Mouse (Mus musculus): ENCODE measurements around the gene Ptprcap. TPM values are rescaled to one million over a fixed set of nuclear protein-coding genes. Genes with fewer than 3 reads are reported as not detected.
A peak's percentile ranks its signal among the peaks of the same experiment; 100 is the strongest.
"Not testable (repeated sequence)": the region's sequence is repeated elsewhere in the genome, so short reads cannot be mapped to it uniquely, and the experiment has no call there.

Ptprcap gene
- total RNA-seq, 2 experiments from 2014 or later = 1.3 to 1.8 TPM

DNA sequence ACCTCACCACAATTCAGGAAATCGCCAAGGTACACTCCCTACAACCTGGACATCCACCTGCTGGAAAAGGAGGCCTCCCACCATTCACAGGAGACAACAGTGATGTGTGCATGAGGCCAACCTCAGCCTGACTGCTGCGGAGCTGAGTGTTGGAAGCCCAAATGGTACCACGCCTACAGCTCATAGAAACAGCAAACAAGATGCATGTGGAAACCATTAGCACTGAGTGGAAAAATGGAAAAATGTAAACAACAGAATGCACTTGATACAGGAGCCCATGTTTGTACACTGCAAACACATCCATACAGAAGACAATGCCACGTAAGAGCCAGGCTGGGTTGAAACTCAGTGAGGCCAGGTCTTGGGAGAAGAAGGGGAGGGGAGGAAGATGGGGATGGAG lies 29.0 kb upstream of the Ptprcap start:
- intact Hi-C loops (cut with DNase I) = loop anchor here (2.0 kb wide), 1 partner anchor 38 kb away; the partner anchor contains the start of gene Rps6kb2
- no peak for DNase-seq (ENCODE audit: low spot score in 2 of 2)

GRCm38 (mm10) chr19:4125268-4125667 lies 28.1 kb upstream of the Ptprcap start:
- intact Hi-C loops (cut with DNase I) = loop anchor here (2.0 to 5.0 kb wide), 3 partner anchors 38 to 107 kb away; partner anchors contain the start of genes Pold4, Ppp1ca, Rps6kb2 and Tbc1d10c
- DNase-seq (ENCODE audit: low spot score in 2 of 2) = not testable (repeated sequence)

- DNase-seq (ENCODE audit: low spot score in 2 of 2) = peak; percentile 97
- intact Hi-C loops (cut with DNase I) = loop anchor here (2.0 to 5.0 kb wide), 3 partner anchors 37 to 106 kb away; partner anchors contain the start of genes Pold4, Ppp1ca, Rps6kb2 and Tbc1d10c
These were observed 27.4 kb upstream of the Ptprcap start, which contains the start of gene Aip for GRCm38 (mm10) chr19:4125741-4126696. Aip (minus strand) TSS chr19:4125858.

DNA sequence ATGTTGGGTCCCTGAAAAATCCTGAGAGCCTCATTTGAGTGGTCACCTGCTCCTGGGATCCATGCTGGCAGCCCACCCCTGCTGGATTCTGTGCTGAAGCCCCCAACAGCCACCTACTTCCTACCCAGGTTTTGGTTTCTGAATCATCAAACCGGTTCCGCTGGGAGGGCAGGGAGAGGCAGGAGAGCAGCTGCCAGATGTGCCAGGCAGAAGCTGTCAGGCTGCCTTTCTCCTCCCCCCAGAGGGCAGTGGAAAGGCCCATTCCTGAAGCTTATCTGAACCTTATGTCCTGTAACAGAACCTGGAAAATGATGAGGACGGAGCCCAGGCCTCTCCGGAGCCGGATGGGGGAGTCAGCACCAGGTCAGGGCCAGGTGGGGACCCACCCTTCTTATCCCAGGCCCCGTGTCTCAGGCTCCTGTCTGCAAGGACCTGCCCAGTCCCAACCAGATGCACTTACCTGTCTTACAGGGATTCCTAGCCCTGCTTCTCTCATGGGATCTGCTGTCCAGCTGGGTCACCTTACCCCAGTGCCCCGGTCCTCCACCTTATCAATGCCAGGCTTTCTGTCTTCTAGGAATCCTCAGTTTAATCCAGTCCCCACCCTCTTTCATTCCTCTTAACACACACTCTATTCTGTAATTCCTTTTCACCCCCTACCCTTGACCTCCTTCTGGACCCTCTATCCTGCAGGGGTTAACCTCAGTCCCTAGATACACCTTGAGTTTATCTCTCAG lies 26.5 kb upstream of the Ptprcap start:
- intact Hi-C loops (cut with DNase I) = loop anchor here (5.0 kb wide), 2 partner anchors 65 to 105 kb away; partner anchors contain the start of genes Pold4, Ppp1ca and Tbc1d10c
- DNase-seq (ENCODE audit: low spot score in 2 of 2) = peak; percentile 27 to 41

DNA sequence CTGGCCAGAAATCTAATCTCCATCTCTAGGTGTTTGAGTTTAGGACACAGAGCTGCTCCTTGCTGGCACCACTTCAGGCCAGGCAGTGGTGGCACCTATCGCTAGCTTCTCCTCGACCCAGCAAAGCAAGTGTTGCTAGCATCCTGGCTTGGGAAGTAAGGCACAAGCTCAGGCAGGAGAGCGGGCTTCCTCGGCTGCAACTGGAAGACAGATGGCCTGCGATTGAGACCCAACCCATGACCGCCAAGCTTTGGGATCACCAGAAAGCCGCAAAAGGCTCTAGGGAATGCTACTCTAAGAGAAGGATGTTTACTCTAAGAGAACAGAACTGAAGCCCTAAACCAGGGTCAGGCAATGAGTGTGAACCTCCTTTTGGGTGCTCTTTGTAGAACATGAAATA lies 23.9 kb upstream of the Ptprcap start:
- DNase-seq (ENCODE audit: low spot score in 2 of 2) = no peak
- intact Hi-C loops (cut with DNase I) = loop anchor here (5.0 kb wide), 2 partner anchors 63 to 103 kb away; partner anchors contain the start of genes Pold4, Ppp1ca and Tbc1d10c

- no peak for DNase-seq (ENCODE audit: low spot score in 2 of 2)
- intact Hi-C loops (cut with DNase I) = no loop called here
These were observed 23.3 kb upstream of the Ptprcap start for GRCm38 (mm10) chr19:4130106-4130505.

GRCm38 (mm10) chr19:4131075-4131474 lies 22.3 kb upstream of the Ptprcap start:
- DNase-seq (ENCODE audit: low spot score in 2 of 2) = no peak
- intact Hi-C loops (cut with DNase I) = no loop called here

DNA sequence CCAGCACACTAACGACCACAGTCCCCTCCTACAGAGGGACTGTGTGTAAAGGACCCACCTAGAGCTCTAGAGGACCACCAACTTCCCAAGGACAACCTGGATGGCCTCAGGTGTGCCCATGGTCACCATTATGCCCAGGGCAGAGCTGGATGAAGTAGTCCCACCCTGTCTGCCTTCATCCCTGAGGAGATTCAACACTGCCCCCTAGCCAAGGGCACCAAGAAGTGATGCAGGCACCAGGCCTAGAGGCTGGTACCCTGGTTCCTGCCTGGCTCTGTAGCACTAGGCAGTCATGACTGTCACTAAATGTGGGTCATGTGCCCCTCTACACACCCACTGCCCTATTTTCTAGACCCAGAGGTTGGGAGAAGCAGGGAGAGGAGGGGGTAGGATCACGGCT lies 21.6 kb upstream of the Ptprcap start:
- intact Hi-C loops (cut with DNase I) = no loop called here
- DNase-seq (ENCODE audit: low spot score in 2 of 2) = no peak

DNA sequence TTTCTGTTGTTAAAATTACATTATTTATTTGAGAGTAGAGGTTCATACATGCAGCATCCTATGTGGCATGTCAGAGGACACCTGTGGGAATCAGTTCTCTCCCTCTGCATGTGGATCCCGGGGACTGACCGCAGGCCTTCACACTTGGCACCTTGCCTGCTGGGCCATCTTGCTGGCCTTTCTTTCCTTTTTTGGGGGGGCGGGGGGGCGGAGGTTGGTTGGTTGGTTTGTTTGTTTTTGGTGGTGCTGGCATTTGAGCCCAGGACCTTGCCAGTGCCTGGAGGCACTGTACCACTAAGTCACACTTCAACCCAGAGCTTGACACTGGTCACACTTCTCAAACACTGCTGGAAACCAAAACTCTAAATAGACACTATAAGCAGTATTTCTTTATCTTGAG lies 19.1 kb upstream of the Ptprcap start:
- intact Hi-C loops (cut with DNase I) = no loop called here
- DNase-seq (ENCODE audit: low spot score in 2 of 2) = no peak

- DNase-seq (ENCODE audit: low spot score in 2 of 2); intact Hi-C loops (cut with DNase I): not testable (repeated sequence)
These were observed 18.0 kb upstream of the Ptprcap start for GRCm38 (mm10) chr19:4135229-4135962.

DNA sequence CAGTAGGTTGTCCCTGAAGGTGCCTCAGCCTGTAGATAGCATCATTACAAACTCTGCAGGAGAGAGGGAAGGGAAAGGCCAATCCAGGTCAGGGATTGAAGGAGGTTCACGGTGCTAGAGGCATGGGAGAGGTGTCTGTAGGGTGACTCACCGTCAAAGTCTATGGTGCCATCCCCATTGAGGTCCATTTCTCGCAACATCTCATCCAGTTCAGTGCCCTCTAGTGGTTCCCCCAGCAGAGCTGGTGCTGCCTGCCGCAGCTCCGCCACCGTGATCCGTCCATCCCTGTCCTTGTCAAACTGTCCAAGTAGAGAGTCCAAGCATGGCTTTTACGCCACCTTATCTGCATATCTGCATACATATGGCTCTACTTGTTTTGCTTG lies 17.4 kb upstream of the Ptprcap start:
- DNase-seq (ENCODE audit: low spot score in 2 of 2); intact Hi-C loops (cut with DNase I): not testable (repeated sequence)

- DNase-seq (ENCODE audit: low spot score in 2 of 2) = no peak
- intact Hi-C loops (cut with DNase I) = no loop called here
These were observed 16.9 kb upstream of the Ptprcap start for GRCm38 (mm10) chr19:4136463-4136862.

GRCm38 (mm10) chr19:4137913-4138312 lies 15.5 kb upstream of the Ptprcap start:
- DNase-seq (ENCODE audit: low spot score in 2 of 2) = no peak
- intact Hi-C loops (cut with DNase I) = no loop called here

DNA sequence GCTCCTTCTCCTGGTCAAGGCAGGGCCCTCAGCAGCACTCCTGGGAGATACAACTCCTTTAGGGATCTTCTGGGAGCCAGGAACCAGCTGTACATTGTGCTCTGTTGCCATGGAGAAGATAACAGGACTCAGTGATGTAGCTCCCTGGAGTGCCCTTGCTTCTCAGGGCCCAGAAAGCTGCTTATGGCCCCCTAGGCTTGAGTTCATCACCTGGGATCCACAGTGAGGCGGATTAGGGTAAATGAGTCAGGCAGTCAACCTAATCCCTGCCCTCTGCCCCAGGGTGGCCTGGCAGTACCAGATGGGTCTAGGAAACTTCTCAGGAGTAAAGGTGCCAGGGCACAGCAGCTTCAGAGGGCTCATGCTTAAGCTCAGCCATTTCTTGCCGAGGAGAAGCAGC lies 14.0 kb upstream of the Ptprcap start, which contains the start of gene Gpr152:
Gene Gpr152, plus strand, starts transcription at position 342 of the 400 bp plus-strand sequence.
- intact Hi-C loops (cut with DNase I) = no loop called here
- DNase-seq (ENCODE audit: low spot score in 2 of 2) = no peak

GRCm38 (mm10) chr19:4140147-4140546 lies 13.3 kb upstream of the Ptprcap start:
- intact Hi-C loops (cut with DNase I) = no loop called here
- DNase-seq (ENCODE audit: low spot score in 2 of 2) = no peak

- DNase-seq (ENCODE audit: low spot score in 2 of 2) = no peak
- intact Hi-C loops (cut with DNase I) = no loop called here
These were observed 10.8 kb upstream of the Ptprcap start for GRCm38 (mm10) chr19:4142416-4143173.

DNA sequence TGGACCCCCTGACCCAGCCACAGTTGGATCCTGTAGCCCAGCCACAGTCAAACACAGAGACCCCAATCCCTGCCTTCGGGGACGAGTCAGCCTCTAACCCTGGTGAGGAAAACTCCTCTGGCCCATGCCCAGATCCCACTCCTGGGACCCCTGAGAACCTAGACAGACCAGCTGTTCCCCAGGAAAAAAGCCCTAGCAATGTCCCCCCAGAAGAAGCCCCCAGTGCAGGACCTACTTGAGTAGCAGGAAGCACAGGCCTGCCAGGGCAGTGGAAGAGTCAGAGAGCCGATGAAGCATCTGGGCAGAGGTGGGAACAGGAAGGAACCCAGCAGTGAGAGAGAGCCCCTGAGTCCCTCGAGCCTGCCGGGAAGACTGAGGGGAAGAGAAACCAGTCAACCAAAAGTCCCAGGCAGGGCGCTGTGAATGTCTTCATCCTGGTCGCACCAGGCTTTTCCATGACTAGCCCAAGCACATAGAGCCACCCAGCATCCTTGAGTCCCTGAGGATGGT lies 9.6 kb upstream of the Ptprcap start, which contains the start of gene Cabp4:
Gene Cabp4, minus strand, starts transcription at position 275 of the 510 bp plus-strand sequence.
- no peak for DNase-seq (ENCODE audit: low spot score in 2 of 2)
- intact Hi-C loops (cut with DNase I) = no loop called here
